Comparison of ENCODE assay signal across 34 mouse cellular contexts in genomic region chr5:24107071-24107739, GRCm38 (mm10).
"Had no signal": no experiment of that assay in that cellular context is flagged by ENCODE, and none has a peak within 500 bp of the region (broad histone marks: within the 10 kb centered on the region; RNA-seq: fewer than 3 reads in every experiment).

No protein-coding gene starts in this region.

- H3K4me2 ChIP-seq: heart, embryonic 11.5 days; heart, embryonic 12.5 days; heart, embryonic 13.5 days; heart, embryonic 15.5 days; hindbrain, embryonic 12.5 days; hindbrain, embryonic 13.5 days; hindbrain, embryonic 14.5 days; hindbrain, embryonic 15.5 days; intestine, embryonic 15.5 days; kidney, embryonic 15.5 days had no signal

- H3K27ac ChIP-seq: heart, embryonic 13.5 days; heart, embryonic 15.5 days; hindbrain, embryonic 10.5 days; hindbrain, embryonic 12.5 days; hindbrain, embryonic 13.5 days; hindbrain, embryonic 14.5 days; hindbrain, embryonic 15.5 days; hindbrain, postnatal 0 days; intestine, embryonic 15.5 days; kidney, embryonic 15.5 days; kidney, postnatal 0 days; layer of hippocampus, adult 2 months; left cerebral cortex, adult 2 months had no signal

- ATAC-seq: hindbrain, embryonic 16.5 days; hindbrain, postnatal 0 days; inflammation-experienced regulatory T-cells, adult 6 months; intestine, embryonic 15.5 days; intestine, embryonic 16.5 days; intestine, postnatal 0 days had no signal

- DNase-seq: heart, postnatal 10 days; heart, postnatal 14 days; heart, postnatal 36 days; heart, postnatal 4 days; kidney, adult 11 months; kidney, adult 18-20 months; kidney, adult 2 months; kidney, adult 8-10 months; kidney, adult 9 months; kidney, postnatal 14 days; kidney, postnatal 25 days; kidney, postnatal 36 days; kidney, postnatal 4 days; layer of hippocampus, adult 9-11 months; layer of hippocampus, postnatal 36 days had no signal

- H3K9me3 ChIP-seq: heart, embryonic 12.5 days; heart, embryonic 13.5 days; heart, embryonic 15.5 days; hindbrain, embryonic 10.5 days; hindbrain, embryonic 12.5 days; hindbrain, embryonic 13.5 days; hindbrain, embryonic 15.5 days; intestine, embryonic 15.5 days; kidney, embryonic 15.5 days had no signal

- H3K9ac ChIP-seq: heart, embryonic 12.5 days; heart, embryonic 13.5 days; heart, embryonic 15.5 days; hindbrain, embryonic 12.5 days; hindbrain, embryonic 13.5 days; hindbrain, embryonic 14.5 days; hindbrain, embryonic 15.5 days; intestine, embryonic 15.5 days; kidney, embryonic 15.5 days had no signal

- H3K4me1 ChIP-seq: heart, embryonic 13.5 days; intestine, embryonic 15.5 days; kidney, embryonic 15.5 days had no signal

- H3K36me3 ChIP-seq: heart, embryonic 15.5 days; hindbrain, embryonic 15.5 days; intestine, embryonic 15.5 days had no signal

- H3K4me3 ChIP-seq: heart, embryonic 12.5 days; heart, embryonic 13.5 days; heart, embryonic 15.5 days; hindbrain, embryonic 10.5 days; hindbrain, embryonic 12.5 days; hindbrain, embryonic 13.5 days; hindbrain, embryonic 15.5 days; intestine, embryonic 15.5 days; kidney, embryonic 15.5 days; layer of hippocampus, adult 2 months; left cerebral cortex, adult 2 months had no signal

- H3K27me3 ChIP-seq: heart, embryonic 12.5 days; heart, embryonic 13.5 days; heart, embryonic 15.5 days; hindbrain, embryonic 12.5 days; hindbrain, embryonic 13.5 days; hindbrain, embryonic 15.5 days; intestine, embryonic 15.5 days; kidney, embryonic 15.5 days had no signal
